Mouse (Mus musculus): ENCODE measurements at regions not wholly inside any gene's neighbourhood (a gene's known extent, or its start where the extent isn't known, plus 50 kb on each side); places are given as distances from the start of the nearest gene placed in this dataset.

DNA sequence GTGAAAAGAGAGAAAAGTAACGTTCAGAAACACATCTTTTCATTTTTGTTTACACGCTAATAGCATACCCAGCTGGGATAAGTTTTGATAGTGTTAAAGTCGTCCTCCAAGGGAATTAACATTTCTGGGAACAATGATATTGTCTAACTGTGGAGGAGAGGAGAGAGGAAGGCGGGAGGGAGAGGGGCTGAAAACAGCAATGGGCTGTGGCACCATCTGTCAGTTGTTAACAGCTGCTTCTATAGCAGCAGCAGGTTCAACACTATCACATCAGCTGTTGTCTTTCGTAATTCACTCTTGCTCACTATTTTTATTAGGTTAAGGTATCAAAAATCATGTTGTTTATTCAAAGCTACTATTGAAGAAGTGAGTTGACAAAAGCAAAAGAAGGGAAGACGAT, 1747.4 kb upstream of the G6pd2 start:
- Histone ChIP-seq H3K79me2 (replicated peaks; ENCODE audit: control insufficient read depth, insufficient read depth, low read length) (no peaks in the 10 kb centered on the region), H3K9ac (ENCODE audit: low read depth, low read length) (no peak overlapping the region), H3K27me3 (ENCODE audit: control insufficient read depth, insufficient read depth, low read length) (0 out of 2 replicates have a peak, but pooled peaks cover 1% of the 10 kb centered on the region), H3K4me3 (no peak overlapping the region), H3K27ac (no peak overlapping the region), H3K36me3 (ENCODE audit: control insufficient read depth, insufficient read depth, low read length) (no peaks in the 10 kb centered on the region), H3K4me1 (ENCODE audit: control insufficient read depth, insufficient read depth, low read length) (no peaks in the 10 kb centered on the region)
- intact Hi-C loops (cut with DNase I): no loop called here
- TF ChIP-seq EP300 (IDR thresholded peaks at IDR 0.05; ENCODE audit: insufficient read depth, low read depth, low read length): no peak
- no peak for TF ChIP-seq POLR2A (IDR thresholded peaks at IDR 0.05; ENCODE audit: insufficient read depth, low read depth, low read length)
- no peak for TF ChIP-seq CTCF (IDR thresholded peaks at IDR 0.05)
- 57% methylated on average over 6 of the region's 6 CpGs for WGBS
- no peak for DNase-seq

Data from heart, adult 2 months (tissue).